Mouse (Mus musculus) kidney, postnatal 14 days (tissue): ENCODE results near the gene Polr2i.

Experiments
- DNase-seq: peaks from one replicate; pipeline ENCODE4 v3.0.0; 2022; ENCODE audit warnings: mixed read lengths

The Polr2i gene

GRCm38 (mm10) chr7:30269641-30270040, 37.9 kb downstream of the Polr2i start:
- no peak for DNase-seq

- no peak for DNase-seq
Observed at GRCm38 (mm10) chr7:30274383-30274782, 42.6 kb downstream of the Polr2i start.

- DNase-seq, result no peak
Observed at GRCm38 (mm10) chr7:30278911-30279310, 47.2 kb downstream of the Polr2i start.

GRCm38 (mm10) chr7:30279536-30279935, 47.8 kb downstream of the Polr2i start:
- no peak for DNase-seq

GRCm38 (mm10) chr7:30279951-30280669, 48.4 kb downstream of the Polr2i start, which contains the start of the genes Thap8 and Wdr62:
Gene Thap8, plus strand, starts transcription at chr7:30280094.
Gene Wdr62, minus strand, starts transcription at chr7:30280419.
- peak; percentile 95 for DNase-seq

- DNase-seq, result peak; percentile 91
Observed at GRCm38 (mm10) chr7:30280670-30281138, 49.0 kb downstream of the Polr2i start.

- DNase-seq, result no peak
Observed at GRCm38 (mm10) chr7:30281522-30281921, 49.8 kb downstream of the Polr2i start.

GRCm38 (mm10) chr7:30282740-30283139, 51.0 kb downstream of the Polr2i start:
- DNase-seq, result no peak
